Mouse (Mus musculus) adrenal gland, adult (tissue): ENCODE measurements around the gene Btbd7.
A peak's percentile ranks its signal among the peaks of the same experiment; 100 is the strongest.

Experiments used
- DNase-seq, 2 experiments: peaks; one replicate each; pipeline ENCODE4 v3.0.0; 2022 to 2023; ENCODE audit warnings: low spot score in 1 of 2; ENCODE audit not compliant: inconsistent age in 2 of 2

Btbd7 gene

GRCm38 (mm10) chr12:102733381-102733780 is 144.9 kb downstream of the Btbd7 start:
- DNase-seq: peak; percentile 73 to 81

- peak; percentile 73 to 80 for DNase-seq
Measured at GRCm38 (mm10) chr12:102730798-102731619, 147.3 kb downstream of the Btbd7 start.
